In genomic region chr2:172393391-172394051, GRCm38 (mm10) we compare ENCODE assay signal across 9 mouse cellular contexts. TPM values are rescaled to one million over a fixed set of nuclear protein-coding genes. Genes with fewer than 3 reads are reported as not detected.
DNase-seq lines count a peak whose midpoint lies in the region; ATAC-seq and TF ChIP-seq lines count a peak whose summit lies in the region.
"Had no signal": no experiment of that assay in that cellular context is flagged by ENCODE, and none has a peak within 500 bp of the region (broad histone marks: within the 10 kb centered on the region; RNA-seq: fewer than 3 reads in every experiment).

Gene Cass4 (plus strand): TSS chr2:172393794.

- no peaks in the 10 kb centered on the region for H3K36me3 ChIP-seq in liver, embryonic 13.5 days
- no peaks in the 10 kb centered on the region for H3K36me3 ChIP-seq in spleen, adult 2 months (ENCODE audit: control insufficient read depth, insufficient read depth, low read length)
- no peaks in the 10 kb centered on the region for H3K36me3 ChIP-seq in midbrain, embryonic 14.5 days (ENCODE audit: control insufficient read depth, insufficient read depth, low read length)
- H3K36me3 ChIP-seq: hindbrain, embryonic 15.5 days had no signal

- H3K27me3 ChIP-seq in liver, embryonic 13.5 days, result no peaks in the 10 kb centered on the region
- no peaks in the 10 kb centered on the region for H3K27me3 ChIP-seq in spleen, adult 2 months (ENCODE audit: control insufficient read depth, insufficient read depth, low read length)
- H3K27me3 ChIP-seq in midbrain, embryonic 14.5 days (ENCODE audit: control insufficient read depth, insufficient read depth, low read length), result no peaks in the 10 kb centered on the region
- H3K27me3 ChIP-seq: hindbrain, embryonic 15.5 days had no signal

- TF ChIP-seq CTCF in spleen, adult 2 months (IDR thresholded peaks at IDR 0.05; ENCODE audit: extremely low read depth, insufficient read depth, insufficient read length, insufficient replicate concordance), result no peak

- no peak within 1 kb of the TSS for H3K27ac ChIP-seq in liver, embryonic 13.5 days
- peak within 1 kb of the TSS; percentile 46 for H3K27ac ChIP-seq in spleen, adult 2 months (ENCODE audit: insufficient read depth, low read length)
- H3K27ac ChIP-seq in midbrain, embryonic 14.5 days (replicated peaks; ENCODE audit: low read depth, low read length), result no peak within 1 kb of the TSS
- H3K27ac ChIP-seq: hindbrain, embryonic 15.5 days had no signal

- peak within 1 kb of the TSS; percentile 47 for H3K4me3 ChIP-seq in liver, embryonic 13.5 days (replicated peaks)
- H3K4me3 ChIP-seq in spleen, adult 2 months (ENCODE audit: extremely low read depth, insufficient read depth, insufficient read length), result peak within 1 kb of the TSS; percentile 39; the same call in 1 of the 2 replicates
- H3K4me3 ChIP-seq in midbrain, embryonic 14.5 days (replicated peaks; ENCODE audit: low read depth, low read length), result no peak within 1 kb of the TSS
- H3K4me3 ChIP-seq: hindbrain, embryonic 15.5 days had no signal

- TF ChIP-seq POLR2A in spleen, adult 2 months (IDR thresholded peaks at IDR 0.05; ENCODE audit: low read depth, low read length), result no peak

- H3K4me1 ChIP-seq in liver, embryonic 13.5 days (replicated peaks), result peaks cover 28% of the 10 kb centered on the region
- H3K4me1 ChIP-seq in spleen, adult 2 months (ENCODE audit: control insufficient read depth, insufficient read depth, insufficient read length), result peaks cover 10% of the 10 kb centered on the region; the same call in 1 of the 2 replicates
- no peaks in the 10 kb centered on the region for H3K4me1 ChIP-seq in midbrain, embryonic 14.5 days (ENCODE audit: control insufficient read depth, insufficient read depth, low read length)
- H3K4me1 ChIP-seq: hindbrain, embryonic 15.5 days had no signal

- DNase-seq in gastrocnemius, postnatal 25 days, result peak; percentile 20
- no peak for DNase-seq in gastrocnemius, postnatal 36 days
- DNase-seq in adipocyte (ENCODE audit: low spot score), result peak; percentile 50
- DNase-seq in liver, embryonic 13.5 days, result no peak
- peak; percentile 47 to 67 for DNase-seq in spleen, adult 2 months (ENCODE audit: low read depth in 1 of 2, low spot score in 2 of 2)
- DNase-seq in cerebellum, adult 9-11 months, result no peak
- no peak for DNase-seq in midbrain, embryonic 14.5 days
- DNase-seq in right cerebral cortex, postnatal 14 days, result no peak

- peak within 1 kb of the TSS; percentile 33; the same call in 1 of the 2 replicates for H3K9ac ChIP-seq in liver, embryonic 13.5 days
- H3K9ac ChIP-seq in midbrain, embryonic 14.5 days (replicated peaks; ENCODE audit: low read length), result no peak within 1 kb of the TSS
- H3K9ac ChIP-seq: hindbrain, embryonic 15.5 days had no signal

- peak within 1 kb of the TSS; percentile 56 for H3K4me2 ChIP-seq in liver, embryonic 13.5 days
- no peak within 1 kb of the TSS for H3K4me2 ChIP-seq in midbrain, embryonic 14.5 days (ENCODE audit: low read length)
- H3K4me2 ChIP-seq: hindbrain, embryonic 15.5 days had no signal

- intact Hi-C loops in gastrocnemius, postnatal 36 days (cut with DNase I), result no loop called here

- WGBS in liver, embryonic 13.5 days (ENCODE audit: insufficient replicate concordance), result 7% methylated on average over 13 of the region's 13 CpGs
- WGBS in spleen, adult 2 months, result 11% methylated on average over 13 of the region's 13 CpGs
- 45% methylated on average over 13 of the region's 13 CpGs for WGBS in midbrain, embryonic 14.5 days

- no peaks in the 10 kb centered on the region for H3K9me3 ChIP-seq in liver, embryonic 13.5 days (replicated peaks)
- H3K9me3 ChIP-seq in midbrain, embryonic 14.5 days (ENCODE audit: control insufficient read depth, low read length), result no peaks in the 10 kb centered on the region
- H3K9me3 ChIP-seq: hindbrain, embryonic 15.5 days had no signal

- ATAC-seq in liver, embryonic 13.5 days (ENCODE audit: low read depth), result peak; percentile 63; the same call in 1 of the 2 replicates
- no peak for ATAC-seq in midbrain, embryonic 14.5 days (ENCODE audit: low FRiP score, low TSS enrichment)

RNA-seq across cellular contexts. Expression of gene Cass4, which starts in this region (rescaled TPM):
- total RNA-seq in gastrocnemius, postnatal 25 days (2021), result under 1 TPM; 0.23 to 0.27 TPM
- total RNA-seq in gastrocnemius, postnatal 36 days (2021), result under 1 TPM; 0.25 to 0.33 TPM
- 0.61 and 0.78 TPM in 2 replicates for polyA plus RNA-seq in liver, embryonic 13.5 days (2015; fragmentation: Nextera tagmentation; extraction: Ambion mirVana)
- polyA plus RNA-seq in spleen, adult 2 months (2012; rRNA removed), result 1.6 and 2.0 TPM in 2 replicates
- 0.19 and 0.28 TPM in 2 replicates for polyA plus RNA-seq in midbrain, embryonic 14.5 days (2014; fragmentation: Nextera tagmentation; extraction: Ambion mirVana)

Comparison
In these comparisons a context has a peak if more than half of its experiments do, and no peak if none do; other contexts are left out.
1. Peak in DNase-seq in gastrocnemius, postnatal 25 days; RNA of the gene not detected or under 1 TPM.
2. Peak in ATAC-seq, H3K4me3 ChIP-seq, H3K9ac ChIP-seq and H3K4me2 ChIP-seq in liver, embryonic 13.5 days; RNA of the gene not detected or under 1 TPM.
3. DNase-seq: peak in adipocyte (single experiment) and spleen, adult 2 months (2 of 2); none in gastrocnemius, postnatal 36 days (0 of 2), liver, embryonic 13.5 days (single experiment), cerebellum, adult 9-11 months (single experiment), midbrain, embryonic 14.5 days (single experiment) and right cerebral cortex, postnatal 14 days (single experiment).